Mouse (Mus musculus) right cerebral cortex, postnatal 4 days (tissue): ENCODE measurements around the gene Nhsl2.
"Not testable (repeated sequence)": the region's sequence is repeated elsewhere in the genome, so short reads cannot be mapped to it uniquely, and the experiment has no call there.

Source experiments
- DNase-seq: peaks from one replicate; pipeline ENCODE4 v3.0.0-alpha.2; 2022

Gene Nhsl2

GRCm38 (mm10) chrX:101849281-101849821 lies at the start of gene Nhsl2:
Gene Nhsl2 (plus strand): TSS chrX:101849385.
- DNase-seq, result peak; percentile 12

- DNase-seq, result no peak
These were observed 43.7 kb upstream of the Nhsl2 start for GRCm38 (mm10) chrX:101805512-101805911.

- DNase-seq, result no peak
These were observed 37.4 kb upstream of the Nhsl2 start for GRCm38 (mm10) chrX:101811750-101812149.

- DNase-seq, result no peak
These were observed 30.0 kb upstream of the Nhsl2 start for GRCm38 (mm10) chrX:101819163-101819562.

- not testable (repeated sequence) for DNase-seq
These were observed 29.2 kb upstream of the Nhsl2 start for GRCm38 (mm10) chrX:101819980-101820379.

GRCm38 (mm10) chrX:101847191-101847795 lies 1.9 kb upstream of the Nhsl2 start:
- DNase-seq, result no peak

- peak; percentile 6 for DNase-seq
These were observed 841 bp downstream of the Nhsl2 start for GRCm38 (mm10) chrX:101849901-101850551.

GRCm38 (mm10) chrX:101851566-101852354 lies 2.6 kb downstream of the Nhsl2 start:
- no peak for DNase-seq

GRCm38 (mm10) chrX:101863666-101864378 lies 14.6 kb downstream of the Nhsl2 start:
- no peak for DNase-seq

GRCm38 (mm10) chrX:101864788-101865187 lies 15.6 kb downstream of the Nhsl2 start:
- DNase-seq, result no peak

GRCm38 (mm10) chrX:101874147-101874546 lies 25.0 kb downstream of the Nhsl2 start:
- no peak for DNase-seq

GRCm38 (mm10) chrX:101874901-101875300 lies 25.7 kb downstream of the Nhsl2 start:
- DNase-seq, result no peak

GRCm38 (mm10) chrX:101876136-101876535 lies 27.0 kb downstream of the Nhsl2 start:
- DNase-seq, result no peak

- no peak for DNase-seq
These were observed 28.7 kb downstream of the Nhsl2 start for GRCm38 (mm10) chrX:101877840-101878239.

- no peak for DNase-seq
These were observed 29.4 kb downstream of the Nhsl2 start for GRCm38 (mm10) chrX:101878546-101878945.

- DNase-seq, result no peak
These were observed 33.1 kb downstream of the Nhsl2 start for GRCm38 (mm10) chrX:101882141-101882751.

GRCm38 (mm10) chrX:101889384-101889783 lies 40.2 kb downstream of the Nhsl2 start:
- DNase-seq, result no peak

- DNase-seq, result no peak
These were observed 40.8 kb downstream of the Nhsl2 start for GRCm38 (mm10) chrX:101889813-101890469.

GRCm38 (mm10) chrX:101893796-101894195 lies 44.6 kb downstream of the Nhsl2 start:
- no peak for DNase-seq

GRCm38 (mm10) chrX:101898341-101898740 lies 49.2 kb downstream of the Nhsl2 start:
- DNase-seq, result peak; percentile 3

GRCm38 (mm10) chrX:101901806-101902490 lies 52.8 kb downstream of the Nhsl2 start:
- DNase-seq, result no peak
